Mouse (Mus musculus) lung, embryonic 14.5 days (tissue): ENCODE data around the gene Gm42957. TPM values are rescaled to one million over a fixed set of nuclear protein-coding genes. Genes with fewer than 3 reads are reported as not detected.
A peak's percentile ranks its signal among the peaks of the same experiment; 100 is the strongest.

ENCODE experiments used
- ATAC-seq: fragments of 200-750 bp; cut with Nextera tagmentation; 2 replicates; pipeline ENCODE4 v1.8.0; 2017; ENCODE audit warnings: mild to moderate bottlenecking, moderate TSS enrichment, moderate library complexity; ENCODE audit not compliant: insufficient read depth
- DNase-seq: peaks from one replicate; pipeline ENCODE4 v3.0.0-alpha.2; 2015
- H3K27ac ChIP-seq: fragments of 300-500 bp; sonication (generic); 2 replicates; pipeline ENCODE4 v1.5.1; 2014; ENCODE audit warnings: low read depth, mild to moderate bottlenecking, moderate library complexity
- H3K27me3 ChIP-seq: fragments of 300-500 bp; sonication (generic); 2 replicates; pipeline ENCODE4 v1.6.1; 2014; ENCODE audit warnings: low read length, control low read depth; ENCODE audit not compliant: insufficient read depth
- H3K36me3 ChIP-seq: fragments of 300-500 bp; sonication (generic); 2 replicates; pipeline ENCODE4 v1.6.1; 2014; ENCODE audit warnings: control low read depth; ENCODE audit not compliant: insufficient read depth
- H3K4me1 ChIP-seq: fragments of 300-500 bp; sonication (generic); 2 replicates; pipeline ENCODE4 v1.6.1; 2014; ENCODE audit warnings: antibody characterized with exemption, control low read depth; ENCODE audit not compliant: insufficient read depth
- H3K4me2 ChIP-seq: fragments of 300-500 bp; sonication (generic); 2 replicates; pipeline ENCODE4 v1.6.1; 2014; ENCODE audit warnings: mild to moderate bottlenecking
- H3K4me3 ChIP-seq: fragments of 300-500 bp; sonication (generic); 2 replicates; pipeline ENCODE4 v1.5.1; 2014; ENCODE audit warnings: low read depth, low read length
- H3K9ac ChIP-seq: fragments of 300-500 bp; sonication (generic); 2 replicates; pipeline ENCODE4 v1.6.1; 2014
- H3K9me3 ChIP-seq: fragments of 300-500 bp; sonication (generic); 2 replicates; pipeline ENCODE4 v1.6.1; 2016; ENCODE audit warnings: low read depth, low read length, control low read depth
- CTCF ChIP-seq: IDR thresholded peaks from 2 replicates; pipeline ENCODE4 v1.5.1; 2016; ENCODE audit warnings: antibody characterized with exemption, low read depth
- WGBS: fragments of 180-500 bp; shearing (Covaris S2); extraction: QIAGEN DNeasy Blood & Tissue Kit; methylation state at CpG from one replicate; pipeline ENCODE4 v1.1.7; 2014; 5-methylcytosine and 5-hydroxymethylcytosine counted together
- polyA plus RNA-seq: library from polyadenylated mRNA; unstranded; fragments of >200 nt; fragmentation: Nextera tagmentation; extraction: Ambion mirVana; gene quantifications from 2 replicates; pipeline ENCODE4 v1.2.1, GENCODE M21; 2014

Gm42957 gene
- polyA plus RNA-seq, 1 experiment from 2014 or later = 0.09 TPM

GRCm38 (mm10) chr3:96596228-96596707 lies 39.0 kb upstream of the Gm42957 start, which contains the start of gene Ankrd34a:
Gene Ankrd34a (plus strand): TSS chr3:96596636.
- peak; percentile 71 for DNase-seq

DNA sequence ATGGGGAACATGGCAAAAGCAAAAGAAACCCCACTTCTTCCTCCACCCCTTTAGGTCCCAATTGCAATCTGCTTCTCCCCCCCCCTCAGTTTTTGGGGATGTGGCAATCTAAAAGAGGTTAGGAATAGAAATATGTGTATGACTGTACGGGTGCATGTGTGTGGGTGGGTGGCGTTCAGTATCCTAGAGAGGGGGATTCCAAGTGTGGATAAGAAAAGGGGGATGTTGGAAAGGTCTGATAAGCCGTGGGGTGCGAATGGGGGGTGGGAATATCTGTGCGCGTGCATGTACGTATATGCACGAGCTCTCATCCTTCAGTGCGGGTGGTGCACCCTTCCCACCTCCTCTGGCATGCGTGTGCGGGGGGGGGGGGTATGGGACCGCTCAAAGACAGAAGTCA lies 38.4 kb upstream of the Gm42957 start:
- WGBS = under 1% methylated on average over 11 of the region's 12 CpGs
- Histone ChIP-seq H3K9me3 (no peaks in the 10 kb centered on the region), H3K4me2 (peak overlapping the region; percentile 97), H3K4me1 (peaks cover 8% of the 10 kb centered on the region; the same call in 1 of the 2 replicates), H3K27ac (no peak overlapping the region), H3K4me3 (peak overlapping the region; percentile 50), H3K27me3 (peaks cover 34% of the 10 kb centered on the region), H3K36me3 (no peaks in the 10 kb centered on the region), H3K9ac (peak overlapping the region; percentile 65)
- DNase-seq (no peak), ATAC-seq (no peak)
- TF ChIP-seq CTCF = no peak

More at GRCm38 (mm10) chr3:96596228-96596707, 39.0 kb upstream of the Gm42957 start, which contains the start of gene Ankrd34a:
- ATAC-seq = no peak
- peak within 1 kb of the TSS; percentile 97 for H3K4me2 ChIP-seq
- H3K4me3 ChIP-seq = peak within 1 kb of the TSS; percentile 50
- H3K9ac ChIP-seq = peak within 1 kb of the TSS; percentile 65
- peaks cover 8% of the 10 kb centered on the region; the same call in 1 of the 2 replicates for H3K4me1 ChIP-seq
- TF ChIP-seq CTCF = no peak
- H3K36me3 ChIP-seq = no peaks in the 10 kb centered on the region
- no peaks in the 10 kb centered on the region for H3K9me3 ChIP-seq
- H3K27ac ChIP-seq = peak within 1 kb of the TSS; percentile 75; the same call in 1 of the 2 replicates
- WGBS = 2% methylated on average over 23 of the region's 23 CpGs
- H3K27me3 ChIP-seq = peaks cover 34% of the 10 kb centered on the region

DNA sequence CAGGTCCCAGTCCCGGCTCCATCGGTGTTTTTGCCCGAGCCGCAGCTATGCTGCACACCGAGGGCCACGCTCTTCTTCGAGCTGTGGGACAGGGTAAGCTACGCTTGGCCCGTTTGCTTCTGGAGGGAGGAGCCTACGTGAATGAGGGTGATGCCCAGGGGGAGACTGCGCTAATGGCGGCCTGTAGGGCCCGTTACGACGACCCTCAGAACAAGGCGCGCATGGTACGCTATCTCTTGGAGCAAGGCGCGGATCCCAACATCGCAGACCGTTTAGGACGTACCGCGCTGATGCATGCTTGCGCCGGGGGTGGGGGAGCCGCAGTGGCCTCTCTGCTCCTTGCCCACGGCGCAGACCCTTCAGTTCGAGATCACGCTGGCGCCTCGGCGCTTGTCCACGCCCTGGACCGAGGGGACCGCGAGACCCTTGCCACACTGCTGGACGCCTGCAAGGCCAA lies 37.8 kb upstream of the Gm42957 start:
- Histone ChIP-seq H3K4me3 (peak overlapping the region; percentile 50), H3K4me1 (peaks cover 8% of the 10 kb centered on the region; the same call in 1 of the 2 replicates)
- WGBS = under 1% methylated on average over 40 of the region's 40 CpGs

GRCm38 (mm10) chr3:96598156-96599068 lies 36.9 kb upstream of the Gm42957 start:
- WGBS = 1% methylated on average over 54 of the region's 54 CpGs
- peak overlapping the region; percentile 50 for H3K4me3 ChIP-seq
- no peak for TF ChIP-seq CTCF
- no peaks in the 10 kb centered on the region for H3K36me3 ChIP-seq
- peaks cover 34% of the 10 kb centered on the region for H3K27me3 ChIP-seq
- peak overlapping the region; percentile 75 for H3K27ac ChIP-seq
- ATAC-seq (no peak), DNase-seq (peak; percentile 90)
- H3K9me3 ChIP-seq = no peaks in the 10 kb centered on the region
- H3K4me1 ChIP-seq = peaks cover 8% of the 10 kb centered on the region; the same call in 1 of the 2 replicates
- peak overlapping the region; percentile 65 for H3K9ac ChIP-seq
- H3K4me2 ChIP-seq = peak overlapping the region; percentile 97

More for the DNA sequence above, 37.8 kb upstream of the Gm42957 start:
- H3K9me3 ChIP-seq = no peaks in the 10 kb centered on the region
- H3K4me2 ChIP-seq = peak overlapping the region; percentile 97
- H3K27ac ChIP-seq = peak overlapping the region; percentile 75; the same call in 1 of the 2 replicates
- peaks cover 34% of the 10 kb centered on the region for H3K27me3 ChIP-seq
- TF ChIP-seq CTCF = no peak
- ATAC-seq (no peak), DNase-seq (peak; percentile 63)
- H3K36me3 ChIP-seq = no peaks in the 10 kb centered on the region
- peak overlapping the region; percentile 65 for H3K9ac ChIP-seq

- Histone ChIP-seq H3K4me1 (peaks cover 8% of the 10 kb centered on the region; the same call in 1 of the 2 replicates), H3K27ac (0 out of 2 replicates have a peak overlapping the region, but pooled peaks have one; percentile 75), H3K9me3 (no peaks in the 10 kb centered on the region), H3K27me3 (peaks cover 34% of the 10 kb centered on the region), H3K4me3 (peak overlapping the region; percentile 50), H3K9ac (no peak overlapping the region; the same call in 1 of the 2 replicates), H3K36me3 (no peaks in the 10 kb centered on the region), H3K4me2 (peak overlapping the region; percentile 97)
- DNase-seq (no peak), ATAC-seq (no peak)
- 54% methylated on average over 8 of the region's 8 CpGs for WGBS
- TF ChIP-seq CTCF = no peak
These were observed 36.2 kb upstream of the Gm42957 start for GRCm38 (mm10) chr3:96599069-96599393.

GRCm38 (mm10) chr3:96599411-96599810 lies 35.9 kb upstream of the Gm42957 start:
- 77% methylated on average over 3 of the region's 3 CpGs for WGBS
- ATAC-seq (no peak), DNase-seq (no peak)
- H3K9me3 ChIP-seq = no peaks in the 10 kb centered on the region
- no peak for TF ChIP-seq CTCF
- no peak overlapping the region for H3K4me3 ChIP-seq
- H3K4me1 ChIP-seq = peaks cover 8% of the 10 kb centered on the region; the same call in 1 of the 2 replicates
- no peak overlapping the region for H3K9ac ChIP-seq
- no peaks in the 10 kb centered on the region for H3K36me3 ChIP-seq
- H3K27me3 ChIP-seq = peaks cover 34% of the 10 kb centered on the region
- no peak overlapping the region for H3K27ac ChIP-seq
- no peak overlapping the region; the same call in 1 of the 2 replicates for H3K4me2 ChIP-seq
